Mouse (Mus musculus) MEL (cell line): Measurements from ENCODE around the gene Fblim1. TPM values are rescaled to one million over a fixed set of nuclear protein-coding genes. Genes with fewer than 3 reads are reported as not detected.
A peak's percentile ranks its signal among the peaks of the same experiment; 100 is the strongest.

Source experiments
- DNase-seq: peaks from one replicate; pipeline ENCODE4 v3.0.0; 2011; ENCODE audit warnings: low read depth, low spot score
- H3K27ac ChIP-seq: 2 replicates; pipeline ENCODE4 v1.5.1; 2012; ENCODE audit warnings: low read depth, mild to moderate bottlenecking, control low read depth, low read length, moderate library complexity; ENCODE audit not compliant: control insufficient read depth
- H3K27me3 ChIP-seq, 2 experiments: fragments of 150-350 bp in 1 of 2; sonication (generic) in 1 of 2; 2 replicates each; pipeline ENCODE4 v1.6.1; 2012; ENCODE audit warnings: low read length in 2 of 2, mild to moderate bottlenecking in 2 of 2, improper control_type of control experiment in 1 of 2, moderate library complexity in 1 of 2; ENCODE audit not compliant: insufficient read depth in 2 of 2, control insufficient read depth in 1 of 2
- H3K36me3 ChIP-seq, 2 experiments: 2 replicates each; pipeline ENCODE4 v1.6.1; 2012 to 2014; ENCODE audit warnings: low read length in 2 of 2, improper control_type of control experiment in 1 of 2, inconsistent platforms in 1 of 2, mild to moderate bottlenecking in 1 of 2; ENCODE audit not compliant: insufficient read depth in 2 of 2, control insufficient read depth in 1 of 2
- H3K4me1 ChIP-seq, 2 experiments: fragments of 150-350 bp in 1 of 2; sonication (generic) in 1 of 2; 2 replicates each; pipeline ENCODE4 v1.6.1; 2012; ENCODE audit warnings: low read length in 2 of 2, improper control_type of control experiment in 1 of 2, mild to moderate bottlenecking in 1 of 2; ENCODE audit not compliant: insufficient read depth in 2 of 2, control insufficient read depth in 1 of 2
- H3K4me3 ChIP-seq, 2 experiments: fragments of 150-350 bp in 1 of 2; sonication (generic) in 1 of 2; 2 replicates each; pipeline ENCODE4 v1.5.1; 2012; ENCODE audit warnings: low read depth in 2 of 2, low read length in 2 of 2, mild to moderate bottlenecking in 2 of 2, moderate library complexity in 2 of 2, control low read depth in 1 of 2, improper control_type of control experiment in 1 of 2; ENCODE audit not compliant: control insufficient read depth in 1 of 2, insufficient read depth in 1 of 2
- H3K79me2 ChIP-seq: 2 replicates; pipeline ENCODE4 v1.6.1; 2012; ENCODE audit warnings: mild to moderate bottlenecking, low read length, moderate library complexity; ENCODE audit not compliant: control insufficient read depth, poor library complexity, insufficient read depth
- H3K9ac ChIP-seq: 2 replicates; pipeline ENCODE4 v1.6.1; 2012; ENCODE audit warnings: low read depth, mild to moderate bottlenecking, control low read depth, low read length, moderate library complexity; ENCODE audit not compliant: control insufficient read depth, poor library complexity, severe bottlenecking
- H3K9me3 ChIP-seq: fragments of 150-350 bp; sonication (generic); replicated peaks from 2 replicates; pipeline ENCODE4 v1.6.1; 2012; ENCODE audit warnings: mild to moderate bottlenecking, low read length, improper control_type of control experiment, moderate library complexity; ENCODE audit not compliant: insufficient read depth
- BHLHE40 ChIP-seq: IDR thresholded peaks from 2 replicates; pipeline ENCODE4 v1.6.1; 2012; ENCODE audit warnings: low read depth, mild to moderate bottlenecking, inconsistent platforms, low read length, improper control_type of control experiment, borderline replicate concordance
- CHD2 ChIP-seq: IDR thresholded peaks from 2 replicates; pipeline ENCODE4 v1.6.1; 2011; ENCODE audit warnings: low read length, improper control_type of control experiment
- CTCF ChIP-seq, 3 experiments: IDR thresholded peaks in 2 of 3; conservative IDR thresholded peaks in 1 of 3; 2 replicates each; pipeline ENCODE4 v1.5.1; 2011 to 2012; ENCODE audit warnings: low read length in 3 of 3, low read depth in 2 of 3, mild to moderate bottlenecking in 2 of 3, improper control_type of control experiment in 1 of 3, inconsistent platforms in 1 of 3, mixed read lengths in 1 of 3, moderate library complexity in 1 of 3; ENCODE audit not compliant: control insufficient read depth in 1 of 3, insufficient read depth in 1 of 3, poor library complexity in 1 of 3, severe bottlenecking in 1 of 3
- E2F4 ChIP-seq: IDR thresholded peaks from 2 replicates; pipeline ENCODE4 v1.6.1; 2011; ENCODE audit warnings: low read depth, low read length, improper control_type of control experiment, borderline replicate concordance
- ETS1 ChIP-seq: IDR thresholded peaks from 2 replicates; pipeline ENCODE4 v1.6.1; 2012; ENCODE audit warnings: low read depth, mild to moderate bottlenecking, inconsistent platforms, low read length, improper control_type of control experiment, moderate library complexity
- GABPA ChIP-seq: IDR thresholded peaks from 2 replicates; pipeline ENCODE4 v1.6.1; 2012; ENCODE audit warnings: low read depth, mild to moderate bottlenecking, inconsistent platforms, low read length, improper control_type of control experiment, moderate library complexity
- GATA1 ChIP-seq: IDR thresholded peaks from 2 replicates; pipeline ENCODE4 v1.6.1; 2011; ENCODE audit warnings: low read depth, low read length, improper control_type of control experiment
- HCFC1 ChIP-seq: IDR thresholded peaks from 2 replicates; pipeline ENCODE4 v1.6.1; 2012; ENCODE audit warnings: low read depth, mild to moderate bottlenecking, inconsistent platforms, low read length, improper control_type of control experiment, moderate library complexity
- JUND ChIP-seq: IDR thresholded peaks from 2 replicates; pipeline ENCODE4 v1.6.1; 2011; ENCODE audit warnings: low read depth, mild to moderate bottlenecking, improper control_type of control experiment, low read length
- KAT2A ChIP-seq: conservative IDR thresholded peaks from 2 replicates; pipeline ENCODE4 v1.6.1; 2012; ENCODE audit warnings: low read depth, low read length, improper control_type of control experiment, inconsistent platforms
- MEF2A ChIP-seq: IDR thresholded peaks from 2 replicates; pipeline ENCODE4 v1.6.1; 2014; ENCODE audit warnings: low read depth, mild to moderate bottlenecking, inconsistent platforms, low read length, improper control_type of control experiment; ENCODE audit not compliant: poor library complexity, insufficient replicate concordance, severe bottlenecking; ENCODE audit errors: extremely low read depth
- MYC ChIP-seq: IDR thresholded peaks from 2 replicates; pipeline ENCODE4 v1.6.1; 2011; ENCODE audit warnings: low read depth, mild to moderate bottlenecking, low read length, improper control_type of control experiment, moderate library complexity
- NELFE ChIP-seq: IDR thresholded peaks from 2 replicates; pipeline ENCODE4 v1.6.1; 2011; ENCODE audit warnings: low read depth, low read length, improper control_type of control experiment
- NRF1 ChIP-seq: IDR thresholded peaks from 2 replicates; pipeline ENCODE4 v1.6.1; 2014; ENCODE audit warnings: low read depth, mild to moderate bottlenecking, inconsistent platforms, low read length, improper control_type of control experiment, moderate library complexity; ENCODE audit not compliant: poor library complexity, insufficient read depth, severe bottlenecking
- POLR2A ChIP-seq, 2 experiments: IDR thresholded peaks; 2 replicates each; pipeline ENCODE4 v1.6.1; 2011 to 2012; ENCODE audit warnings: low read length in 2 of 2, mild to moderate bottlenecking in 2 of 2, control low read depth in 1 of 2, improper control_type of control experiment in 1 of 2, low read depth in 1 of 2, moderate library complexity in 1 of 2; ENCODE audit not compliant: control insufficient read depth in 1 of 2, insufficient read depth in 1 of 2, poor library complexity in 1 of 2
- RCOR1 ChIP-seq: IDR thresholded peaks from 2 replicates; pipeline ENCODE4 v1.6.1; 2012; ENCODE audit warnings: low read depth, mild to moderate bottlenecking, inconsistent platforms, low read length, improper control_type of control experiment
- SMC3 ChIP-seq: IDR thresholded peaks from 2 replicates; pipeline ENCODE4 v1.6.1; 2011; ENCODE audit warnings: low read depth, low read length, improper control_type of control experiment
- TAL1 ChIP-seq: IDR thresholded peaks from 2 replicates; pipeline ENCODE4 v1.6.1; 2012; ENCODE audit warnings: mild to moderate bottlenecking, inconsistent platforms, low read length, moderate library complexity, mixed read lengths
- TBP ChIP-seq: IDR thresholded peaks from 2 replicates; pipeline ENCODE4 v1.8.0; 2011; ENCODE audit warnings: low read depth, low read length, improper control_type of control experiment
- TCF12 ChIP-seq: IDR thresholded peaks from 2 replicates; pipeline ENCODE4 v1.6.1; 2014; ENCODE audit warnings: low read depth, mild to moderate bottlenecking, inconsistent platforms, low read length, improper control_type of control experiment, moderate library complexity
- ZC3H11A ChIP-seq: IDR thresholded peaks from 2 replicates; pipeline ENCODE4 v1.6.1; 2012; ENCODE audit warnings: low read depth, mild to moderate bottlenecking, inconsistent platforms, low read length, improper control_type of control experiment
- ZKSCAN1 ChIP-seq: IDR thresholded peaks from 2 replicates; pipeline ENCODE4 v1.6.1; 2012; ENCODE audit warnings: low read depth, mild to moderate bottlenecking, inconsistent platforms, low read length, improper control_type of control experiment, moderate library complexity
- ZMIZ1 ChIP-seq: IDR thresholded peaks from 2 replicates; pipeline ENCODE4 v1.6.1; 2012; ENCODE audit warnings: low read depth, mild to moderate bottlenecking, inconsistent platforms, low read length, improper control_type of control experiment, moderate library complexity
- polyA plus RNA-seq, 2 experiments: library from polyadenylated mRNA; stranded (reverse) in 1 of 2; unstranded in 1 of 2; fragments of >175 nt in 1 of 2; fragments of >200 nt in 1 of 2; gene quantifications; 2 replicates each; pipeline versions ENCODE4 v1.2.1 to v1.2.4; 2012; ENCODE audit warnings: low replicate concordance in 2 of 2, low read depth in 1 of 2; ENCODE audit not compliant: insufficient read length in 2 of 2, insufficient read depth in 1 of 2, missing spikeins in 1 of 2
- total RNA-seq: library from RNA; depleted of rRNA; stranded (reverse); fragments of 300-350 nt; gene quantifications from 2 replicates; pipeline ENCODE4 v1.2.3, GENCODE M21; 2012

Fblim1 gene
- total and polyA plus RNA-seq, 3 experiments: not detected

DNA sequence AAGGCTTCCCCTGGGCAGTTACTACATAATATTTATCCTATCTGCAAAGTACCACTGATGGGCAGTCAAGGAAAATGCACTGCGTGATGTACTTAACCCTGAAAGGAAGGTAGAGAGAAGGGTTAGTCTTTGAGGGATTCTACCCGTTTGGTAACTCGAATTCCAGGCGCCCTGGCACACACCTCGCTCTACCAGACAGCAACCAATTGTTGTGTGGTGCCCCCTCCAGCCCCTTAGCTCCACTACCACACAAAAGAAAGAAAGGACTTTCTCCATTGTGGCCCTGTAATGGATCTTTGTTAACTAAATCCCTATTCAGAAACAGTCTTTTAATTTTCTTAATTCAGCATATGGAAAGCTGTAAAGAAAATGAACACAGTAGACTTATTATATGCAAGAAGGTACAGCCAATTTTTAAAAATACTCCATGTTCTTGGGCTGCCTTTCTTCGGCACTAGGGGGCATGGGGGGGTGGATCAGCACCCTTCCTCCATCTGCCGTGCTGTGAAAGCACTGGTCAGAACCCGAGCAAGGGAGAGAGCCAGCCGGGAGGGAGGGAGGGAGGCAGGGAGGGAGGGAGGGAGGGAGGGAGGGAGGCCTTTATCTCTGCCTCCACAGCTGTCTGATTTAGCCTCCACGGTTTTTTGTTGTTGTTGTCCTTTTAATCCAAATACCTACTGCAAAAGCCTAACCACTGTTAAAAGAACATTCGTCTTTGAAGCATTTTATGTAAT is 70.8 kb downstream of the Fblim1 start:
- peaks cover 82% of the 10 kb centered on the region for H3K79me2 ChIP-seq
- H3K36me3 ChIP-seq: peaks cover 0 to 14% of the 10 kb centered on the region in 2 experiments; a peak in 2 of 4 replicates
- peak overlapping the region; percentile 8; the same call in 1 of the 2 replicates for H3K27ac ChIP-seq
- no peaks in the 10 kb centered on the region for H3K9me3 ChIP-seq
- TF ChIP-seq TAL1 (peak; percentile 28; the same call in 1 of the 2 replicates), CTCF (IDR thresholded peaks at IDR 0.05 in 2 of 3, conservative IDR thresholded peaks at IDR 0.05 in 1 of 3; ENCODE audit: control insufficient read depth in 1 of 3, insufficient read depth in 1 of 3, low read depth in 2 of 3, low read length in 3 of 3, poor library complexity in 1 of 3, severe bottlenecking in 1 of 3) (peak; percentile 17 to 44 (median 32); a peak in 4 of 6 replicates), HCFC1 (0 out of 2 replicates have a peak, but pooled peaks have one; percentile 12), SMC3 (peak; percentile 16), MYC (no peak)
- H3K9ac ChIP-seq: peak overlapping the region; percentile 99; the same call in 1 of the 2 replicates
- peak; percentile 70 for DNase-seq
- H3K27me3 ChIP-seq: no peaks in the 10 kb centered on the region
- peak overlapping the region; percentile 74 to 98; a peak in 3 of 4 replicates for H3K4me3 ChIP-seq
- H3K4me1 ChIP-seq: peaks cover 8 to 9% of the 10 kb centered on the region in 2 experiments

- peaks cover 0 to 12% of the 10 kb centered on the region in 2 experiments for H3K36me3 ChIP-seq
- no peaks in the 10 kb centered on the region for H3K27me3 ChIP-seq
- DNase-seq: no peak
- no peaks in the 10 kb centered on the region for H3K9me3 ChIP-seq
- H3K9ac ChIP-seq: no peak overlapping the region
- peaks cover 6 to 12% of the 10 kb centered on the region in 2 experiments; a peak in 3 of 4 replicates for H3K4me1 ChIP-seq
- H3K79me2 ChIP-seq: peaks cover 84% of the 10 kb centered on the region
- no peak for TF ChIP-seq RCOR1
- no peak overlapping the region for H3K27ac ChIP-seq
- no peak overlapping the region for H3K4me3 ChIP-seq
These were observed 74.9 kb downstream of the Fblim1 start for GRCm38 (mm10) chr4:141530979-141531378.

GRCm38 (mm10) chr4:141528938-141529337 is 77.0 kb downstream of the Fblim1 start:
- Histone ChIP-seq H3K79me2 (peaks cover 86% of the 10 kb centered on the region), H3K36me3 (peaks cover 0 to 3% of the 10 kb centered on the region in 2 experiments; a peak in 3 of 4 replicates), H3K4me3 (no peak overlapping the region), H3K27me3 (no peaks in the 10 kb centered on the region), H3K27ac (no peak overlapping the region), H3K9ac (no peak overlapping the region), H3K9me3 (no peaks in the 10 kb centered on the region), H3K4me1 (peaks cover 2 to 7% of the 10 kb centered on the region in 2 experiments; a peak in 2 of 4 replicates)
- DNase-seq: no peak
- TF ChIP-seq CHD2: no peak
- TF ChIP-seq E2F4: no peak
- TF ChIP-seq SMC3: no peak
- TF ChIP-seq HCFC1: no peak
- no peak for TF ChIP-seq TCF12
- TF ChIP-seq BHLHE40: no peak
- no peak for TF ChIP-seq ETS1
- no peak for TF ChIP-seq ZC3H11A
- no peak for TF ChIP-seq GABPA
- TF ChIP-seq ZKSCAN1: no peak
- no peak for TF ChIP-seq GATA1
- TF ChIP-seq TBP: no peak
- no peak for TF ChIP-seq POLR2A (IDR thresholded peaks at IDR 0.05; ENCODE audit: control insufficient read depth in 1 of 2, insufficient read depth in 1 of 2, low read depth in 1 of 2, low read length in 2 of 2, poor library complexity in 1 of 2)
- no peak for TF ChIP-seq MEF2A
- no peak for TF ChIP-seq NRF1
- TF ChIP-seq JUND: no peak
- TF ChIP-seq NELFE: no peak
- no peak for TF ChIP-seq KAT2A
- no peak for TF ChIP-seq ZMIZ1
